8 mouse cellular contexts compared by ENCODE assay signal in the genomic region with DNA sequence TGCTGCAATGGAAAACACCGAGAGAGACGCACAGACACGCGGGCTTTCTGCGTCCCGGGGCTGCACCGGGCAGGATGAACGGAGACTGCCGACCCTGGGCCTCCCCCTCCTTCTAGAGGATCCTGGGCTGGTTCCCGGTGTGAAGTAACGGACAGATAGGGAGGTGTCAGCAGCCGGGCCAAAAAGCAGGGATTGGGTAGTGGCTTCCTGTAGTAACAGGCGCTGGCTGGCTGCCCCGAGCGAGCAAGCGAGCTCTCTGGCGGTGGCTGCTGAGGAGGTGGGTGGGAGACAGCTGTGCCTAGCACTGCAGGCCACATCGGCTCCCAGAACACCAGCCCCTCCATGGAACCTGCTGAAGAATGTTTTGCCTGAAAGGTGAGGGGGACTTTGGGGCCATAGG.
A peak's percentile ranks its signal among the peaks of the same experiment; 100 is the strongest.
DNase-seq lines count a peak whose midpoint lies in the region; ATAC-seq lines count a peak whose summit lies in the region.

No protein-coding gene starts in this region.

- H3K27me3 ChIP-seq in embryonic facial prominence, embryonic 10.5 days (replicated peaks; ENCODE audit: low read depth, poor library complexity, severe bottlenecking): no peaks in the 10 kb centered on the region
- no peaks in the 10 kb centered on the region for H3K27me3 ChIP-seq in limb, embryonic 11.5 days (ENCODE audit: control insufficient read depth, insufficient read depth, low read length)
- no peaks in the 10 kb centered on the region for H3K27me3 ChIP-seq in midbrain, embryonic 11.5 days (ENCODE audit: control insufficient read depth, insufficient read depth, low read length)

- peak overlapping the region; percentile 59 for H3K4me2 ChIP-seq in limb, embryonic 11.5 days (ENCODE audit: low read depth, severe bottlenecking)
- H3K4me2 ChIP-seq in midbrain, embryonic 11.5 days: peak overlapping the region; percentile 55

- peaks cover 9% of the 10 kb centered on the region; the same call in 1 of the 2 replicates for H3K9me3 ChIP-seq in embryonic facial prominence, embryonic 10.5 days
- H3K9me3 ChIP-seq in limb, embryonic 11.5 days (ENCODE audit: control insufficient read depth, low read length): no peaks in the 10 kb centered on the region
- H3K9me3 ChIP-seq in midbrain, embryonic 11.5 days (ENCODE audit: control insufficient read depth, low read length): peaks cover 3% of the 10 kb centered on the region; the same call in 1 of the 2 replicates

- peak overlapping the region; percentile 47 for H3K4me3 ChIP-seq in embryonic facial prominence, embryonic 10.5 days
- peak overlapping the region; percentile 25; the same call in 1 of the 2 replicates for H3K4me3 ChIP-seq in limb, embryonic 11.5 days (ENCODE audit: low read depth, low read length)
- H3K4me3 ChIP-seq in midbrain, embryonic 11.5 days (ENCODE audit: low read depth, low read length): peak overlapping the region; percentile 24; the same call in 1 of the 2 replicates

- ATAC-seq in limb, embryonic 11.5 days (ENCODE audit: insufficient number of reproducible peaks, low FRiP score, low TSS enrichment, low read depth): 0 out of 2 replicates have a peak, but pooled peaks have one; percentile 54
- ATAC-seq in midbrain, embryonic 11.5 days (ENCODE audit: low FRiP score): peak; percentile 79

- H3K27ac ChIP-seq in embryonic facial prominence, embryonic 10.5 days (replicated peaks): peak overlapping the region; percentile 71
- H3K27ac ChIP-seq in limb, embryonic 11.5 days (replicated peaks; ENCODE audit: low read depth, low read length): no peak overlapping the region
- H3K27ac ChIP-seq in midbrain, embryonic 11.5 days (ENCODE audit: low read depth, low read length): peak overlapping the region; percentile 22; the same call in 1 of the 2 replicates

- peak; percentile 45 for DNase-seq in adrenal gland, adult 8-10 months
- peak; percentile 54 for DNase-seq in embryonic facial prominence, embryonic 10.5 days (ENCODE audit: low spot score)
- peak; percentile 93 to 95 for DNase-seq in heart, adult 18-20 months
- DNase-seq in kidney, adult 11 months: peak; percentile 61
- peak; percentile 69 for DNase-seq in limb, embryonic 11.5 days (ENCODE audit: low spot score)
- DNase-seq in midbrain, embryonic 11.5 days (ENCODE audit: low spot score, missing footprints): peak; percentile 93
- peak; percentile 79 for DNase-seq in skeletal muscle tissue, adult 2 months (ENCODE audit: low read depth, low spot score)
- no peak for DNase-seq in adipocyte (ENCODE audit: low spot score)

- 5% methylated on average over 18 of the region's 18 CpGs for WGBS in embryonic facial prominence, embryonic 10.5 days
- 3% methylated on average over 18 of the region's 18 CpGs for WGBS in limb, embryonic 11.5 days
- 4% methylated on average over 18 of the region's 18 CpGs for WGBS in midbrain, embryonic 11.5 days

- H3K4me1 ChIP-seq in embryonic facial prominence, embryonic 10.5 days: peaks cover 38% of the 10 kb centered on the region
- no peaks in the 10 kb centered on the region for H3K4me1 ChIP-seq in limb, embryonic 11.5 days (ENCODE audit: control insufficient read depth, insufficient read depth, low read length)
- H3K4me1 ChIP-seq in midbrain, embryonic 11.5 days (ENCODE audit: control insufficient read depth, insufficient read depth, low read length): peaks cover 12% of the 10 kb centered on the region

- H3K9ac ChIP-seq in limb, embryonic 11.5 days (ENCODE audit: low read length): peak overlapping the region; percentile 65; the same call in 1 of the 2 replicates
- peak overlapping the region; percentile 56 for H3K9ac ChIP-seq in midbrain, embryonic 11.5 days (ENCODE audit: low read length)

- peaks cover 38% of the 10 kb centered on the region for H3K36me3 ChIP-seq in embryonic facial prominence, embryonic 10.5 days (replicated peaks)
- H3K36me3 ChIP-seq in limb, embryonic 11.5 days (ENCODE audit: control insufficient read depth, insufficient read depth, low read length): no peaks in the 10 kb centered on the region; the same call in 1 of the 2 replicates
- peaks cover 2% of the 10 kb centered on the region for H3K36me3 ChIP-seq in midbrain, embryonic 11.5 days (ENCODE audit: control insufficient read depth, insufficient read depth, low read length)
